Mouse (Mus musculus) hematopoietic multipotent progenitor cell, adult 10-12 weeks (in vitro differentiated cells): Measurements from ENCODE around the gene Camkk2. TPM values are rescaled to one million over a fixed set of nuclear protein-coding genes. Genes with fewer than 3 reads are reported as not detected.

ENCODE experiments used
- polyA plus RNA-seq: library from polyadenylated mRNA; stranded (reverse); fragments of >175 nt; gene quantifications from 2 replicates; pipeline ENCODE4 v1.2.3, GENCODE M21; 2012; ENCODE audit warnings: low replicate concordance

The Camkk2 gene
- polyA plus RNA-seq: 46.6 and 93.2 TPM in 2 replicates

GRCm38 (mm10) chr5:122779277-122779834 lies at the start of gene Camkk2:
Gene Camkk2 (minus strand): TSS chr5:122779409.

GRCm38 (mm10) chr5:122820777-122821523 lies 41.7 kb upstream of the Camkk2 start, which contains the start of gene Anapc5:
Gene Anapc5 (minus strand): TSS chr5:122821339.

GRCm38 (mm10) chr5:122707276-122708181 lies 71.7 kb downstream of the Camkk2 start, which contains the start of gene P2rx4:
Gene P2rx4 (plus strand): TSS chr5:122707544.

Other genes with a start within 250 kb of the Camkk2 start
- gene Ift81, start 164.9 kb downstream of the Camkk2 start, polyA plus RNA-seq: 0.22 and 0.33 TPM in 2 replicates
- 10.0 and 13.6 TPM in 2 replicates for gene P2rx7, start 135.5 kb downstream of the Camkk2 start, polyA plus RNA-seq
- 15.4 and 26.5 TPM in 2 replicates for gene P2rx4, start 71.9 kb downstream of the Camkk2 start, polyA plus RNA-seq
- 126 and 146 TPM in 2 replicates for gene Anapc5, start 41.9 kb upstream of the Camkk2 start, polyA plus RNA-seq
- 8.2 and 22.9 TPM in 2 replicates for gene Rnf34, start 70.6 kb upstream of the Camkk2 start, polyA plus RNA-seq
- 53.8 and 83.6 TPM in 2 replicates for gene Kdm2b, start 210.4 kb upstream of the Camkk2 start, polyA plus RNA-seq
- 66.9 and 80.3 TPM in 2 replicates for gene Orai1, start 235.7 kb upstream of the Camkk2 start, polyA plus RNA-seq